Mouse (Mus musculus) c-Kit-negative CD71-positive TER-119-positive erythroid progenitor cells, embryonic 14.5 days (primary cell): Measurements from ENCODE around the gene 9930111J21Rik1.
"Not testable (repeated sequence)": the region's sequence is repeated elsewhere in the genome, so short reads cannot be mapped to it uniquely, and the experiment has no call there.

Experiments used
- DNase-seq: peaks from one replicate; pipeline ENCODE4 v3.0.0-alpha.2; 2013; ENCODE audit warnings: low read depth, low spot score

Gene 9930111J21Rik1

GRCm38 (mm10) chr11:48979251-48979650 lies at the start of gene 9930111J21Rik1:
Gene 9930111J21Rik1 (minus strand): TSS chr11:48979398.
- not testable (repeated sequence) for DNase-seq

- not testable (repeated sequence) for DNase-seq
Observed at GRCm38 (mm10) chr11:49012074-49012473, 32.9 kb upstream of the 9930111J21Rik1 start.

GRCm38 (mm10) chr11:49006785-49007184 lies 27.6 kb upstream of the 9930111J21Rik1 start:
- DNase-seq, result not testable (repeated sequence)

GRCm38 (mm10) chr11:49006317-49006716 lies 27.1 kb upstream of the 9930111J21Rik1 start:
- not testable (repeated sequence) for DNase-seq

GRCm38 (mm10) chr11:49000411-49000810 lies 21.2 kb upstream of the 9930111J21Rik1 start:
- DNase-seq, result not testable (repeated sequence)

GRCm38 (mm10) chr11:48994018-48994417 lies 14.8 kb upstream of the 9930111J21Rik1 start, which contains the start of gene Tgtp1:
Gene Tgtp1 (minus strand): TSS chr11:48994172.
- DNase-seq, result not testable (repeated sequence)

GRCm38 (mm10) chr11:48993296-48993695 lies 14.1 kb upstream of the 9930111J21Rik1 start:
- DNase-seq, result not testable (repeated sequence)

GRCm38 (mm10) chr11:48991740-48992520 lies 12.7 kb upstream of the 9930111J21Rik1 start, which contains the start of gene Gm12185:
Gene Gm12185 (minus strand): TSS chr11:48992226.
- not testable (repeated sequence) for DNase-seq

GRCm38 (mm10) chr11:48989981-48990380 lies 10.8 kb upstream of the 9930111J21Rik1 start:
- DNase-seq, result not testable (repeated sequence)

GRCm38 (mm10) chr11:48988219-48988618 lies 9.0 kb upstream of the 9930111J21Rik1 start:
- not testable (repeated sequence) for DNase-seq

GRCm38 (mm10) chr11:48982848-48983247 lies 3.6 kb upstream of the 9930111J21Rik1 start:
- DNase-seq, result not testable (repeated sequence)

GRCm38 (mm10) chr11:48980052-48980451 lies 854 bp upstream of the 9930111J21Rik1 start:
- DNase-seq, result not testable (repeated sequence)

- not testable (repeated sequence) for DNase-seq
Observed at GRCm38 (mm10) chr11:48978240-48978939, 808 bp downstream of the 9930111J21Rik1 start, which contains the start of gene Olfr56. Gene Olfr56 (plus strand): TSS chr11:48978889.

- not testable (repeated sequence) for DNase-seq
Observed at GRCm38 (mm10) chr11:48974686-48975085, 4.5 kb downstream of the 9930111J21Rik1 start.

- not testable (repeated sequence) for DNase-seq
Observed at GRCm38 (mm10) chr11:48946090-48946489, 33.1 kb downstream of the 9930111J21Rik1 start, which contains the start of gene Psme2b. Gene Psme2b (minus strand): TSS chr11:48946190.

- not testable (repeated sequence) for DNase-seq
Observed at GRCm38 (mm10) chr11:48939286-48939685, 39.9 kb downstream of the 9930111J21Rik1 start.

GRCm38 (mm10) chr11:48935291-48935690 lies 43.9 kb downstream of the 9930111J21Rik1 start:
- DNase-seq, result not testable (repeated sequence)

- DNase-seq, result not testable (repeated sequence)
Observed at GRCm38 (mm10) chr11:48933923-48934322, 45.3 kb downstream of the 9930111J21Rik1 start.

- DNase-seq, result not testable (repeated sequence)
Observed at GRCm38 (mm10) chr11:48933422-48933821, 45.8 kb downstream of the 9930111J21Rik1 start.

GRCm38 (mm10) chr11:48928068-48928467 lies 51.1 kb downstream of the 9930111J21Rik1 start:
- not testable (repeated sequence) for DNase-seq

GRCm38 (mm10) chr11:48926437-48926836 lies 52.8 kb downstream of the 9930111J21Rik1 start:
- DNase-seq, result not testable (repeated sequence)

- not testable (repeated sequence) for DNase-seq
Observed at GRCm38 (mm10) chr11:48923818-48924217, 55.4 kb downstream of the 9930111J21Rik1 start.
